Mouse (Mus musculus): ENCODE measurements around the gene Zp3.

Gene Zp3

DNA sequence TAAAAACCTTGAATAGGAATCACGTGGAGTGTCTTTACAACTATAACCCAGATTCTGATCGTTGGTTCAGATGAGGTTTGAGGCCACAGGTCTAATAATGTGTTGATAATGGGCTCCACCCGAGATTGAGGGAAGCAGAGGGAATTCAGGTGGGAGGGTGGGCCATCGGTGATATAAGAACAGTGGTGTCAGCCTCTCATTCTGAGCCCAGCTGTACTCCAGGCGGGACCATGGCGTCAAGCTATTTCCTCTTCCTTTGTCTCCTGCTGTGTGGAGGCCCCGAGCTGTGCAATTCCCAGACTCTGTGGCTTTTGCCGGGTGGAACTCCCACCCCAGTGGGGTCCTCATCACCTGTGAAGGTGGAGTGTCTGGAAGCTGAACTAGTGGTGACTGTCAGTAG is at the start of gene Zp3:
TSS of gene Zp3 (plus strand) at position 196 of the 400 bp plus-strand sequence.
- no peak for DNase-seq (ENCODE audit: low spot score in 2 of 2)

DNA sequence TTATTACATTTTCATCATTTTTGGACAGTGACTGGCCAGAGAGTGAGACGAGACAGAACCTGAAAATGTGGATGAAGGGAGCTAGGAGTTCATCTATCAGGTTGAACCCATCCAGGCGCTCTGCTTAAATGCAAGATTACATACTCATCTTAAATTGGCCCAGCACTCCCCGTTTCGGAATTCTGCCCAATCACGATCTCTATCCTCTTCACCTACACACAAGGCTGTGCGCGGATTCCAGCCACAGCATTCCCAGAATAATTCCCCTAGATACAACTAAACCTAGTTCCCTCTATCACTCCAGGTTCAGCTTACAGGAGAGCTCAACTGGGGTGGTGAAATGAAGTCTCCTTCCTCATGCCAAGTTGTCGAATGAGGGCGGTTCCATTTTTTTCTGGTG is 48.4 kb upstream of the Zp3 start:
- no peak for DNase-seq (ENCODE audit: low spot score in 2 of 2)

DNA sequence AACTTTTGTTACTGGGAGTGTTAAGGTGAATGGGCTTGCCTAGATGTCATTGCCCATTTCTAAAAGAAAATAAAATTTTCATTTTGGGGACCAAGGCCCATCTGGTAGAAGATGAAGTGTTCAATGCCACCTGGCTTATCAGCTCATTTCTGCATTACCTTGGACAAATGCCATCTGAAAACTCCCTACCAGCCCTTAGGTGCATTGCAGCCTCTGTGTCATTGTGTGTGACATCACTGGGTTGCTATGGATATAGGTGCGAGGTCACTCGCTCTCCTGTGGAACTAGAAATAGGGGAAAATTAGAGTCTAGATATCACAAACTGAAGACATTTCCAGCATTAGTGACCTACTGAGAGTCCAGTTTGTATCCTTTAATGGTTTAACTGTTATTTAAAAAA is 47.5 kb upstream of the Zp3 start:
- DNase-seq (ENCODE audit: low spot score in 2 of 2) = no peak

DNA sequence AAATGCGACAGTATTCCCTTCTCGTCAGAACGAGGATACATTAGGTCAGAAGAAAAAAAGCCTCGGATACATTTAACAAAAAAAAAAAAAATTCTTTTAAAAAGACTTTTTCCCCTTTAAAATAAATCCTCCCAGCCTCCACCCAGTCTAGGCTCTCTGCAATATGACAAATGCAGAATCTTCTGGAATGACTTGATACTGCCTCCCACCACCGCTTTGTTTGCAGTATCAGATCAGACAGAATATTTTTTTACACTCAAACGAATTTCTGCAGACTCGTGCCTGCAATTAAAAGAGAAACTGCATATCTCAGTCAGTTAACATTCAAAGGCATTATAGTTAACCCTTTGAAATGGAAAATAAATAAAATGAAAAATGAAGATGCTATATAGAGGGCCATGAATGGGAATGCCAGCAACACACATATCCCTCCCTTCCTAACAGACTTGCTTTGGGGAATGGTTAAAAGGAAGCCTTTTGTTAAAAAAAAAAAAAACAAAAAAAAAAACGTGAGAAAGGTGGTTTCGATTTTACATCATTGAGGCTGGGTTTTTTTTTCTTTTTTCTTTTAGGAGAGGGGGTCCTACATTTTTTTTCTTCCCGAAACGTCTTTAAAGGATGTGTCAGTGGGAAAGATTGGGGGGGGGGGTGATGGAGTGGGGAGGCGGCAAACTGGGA is 46.5 kb upstream of the Zp3 start:
- DNase-seq (ENCODE audit: low spot score in 2 of 2) = no peak

DNA sequence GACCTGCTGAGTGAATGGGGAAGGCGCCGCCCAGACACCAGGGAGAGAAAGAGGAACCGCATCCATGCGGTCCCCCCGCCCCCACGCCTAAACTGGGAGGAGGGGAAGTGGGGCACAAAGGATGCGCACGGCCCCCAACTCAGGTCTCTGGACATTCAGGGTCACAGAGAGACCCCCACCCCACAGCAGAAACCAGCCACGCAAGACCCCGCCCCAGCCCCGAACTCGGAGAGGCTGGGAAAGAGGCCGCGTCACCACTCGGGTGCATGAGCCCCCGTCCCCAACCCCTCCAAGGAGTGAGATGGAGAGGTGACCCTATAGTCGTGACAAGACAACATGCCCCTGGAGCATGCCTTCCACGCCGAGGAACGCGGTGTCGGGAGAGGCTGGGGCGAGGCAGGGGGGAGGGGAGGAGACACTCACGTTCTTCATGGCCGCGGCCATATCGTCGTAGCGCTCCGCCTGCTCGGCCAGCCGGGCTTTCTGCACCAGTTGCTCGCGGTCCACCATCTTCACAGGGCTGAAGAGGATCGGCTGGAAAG is 45.9 kb upstream of the Zp3 start:
- peak; percentile 58 to 73 for DNase-seq (ENCODE audit: low spot score in 2 of 2)

DNA sequence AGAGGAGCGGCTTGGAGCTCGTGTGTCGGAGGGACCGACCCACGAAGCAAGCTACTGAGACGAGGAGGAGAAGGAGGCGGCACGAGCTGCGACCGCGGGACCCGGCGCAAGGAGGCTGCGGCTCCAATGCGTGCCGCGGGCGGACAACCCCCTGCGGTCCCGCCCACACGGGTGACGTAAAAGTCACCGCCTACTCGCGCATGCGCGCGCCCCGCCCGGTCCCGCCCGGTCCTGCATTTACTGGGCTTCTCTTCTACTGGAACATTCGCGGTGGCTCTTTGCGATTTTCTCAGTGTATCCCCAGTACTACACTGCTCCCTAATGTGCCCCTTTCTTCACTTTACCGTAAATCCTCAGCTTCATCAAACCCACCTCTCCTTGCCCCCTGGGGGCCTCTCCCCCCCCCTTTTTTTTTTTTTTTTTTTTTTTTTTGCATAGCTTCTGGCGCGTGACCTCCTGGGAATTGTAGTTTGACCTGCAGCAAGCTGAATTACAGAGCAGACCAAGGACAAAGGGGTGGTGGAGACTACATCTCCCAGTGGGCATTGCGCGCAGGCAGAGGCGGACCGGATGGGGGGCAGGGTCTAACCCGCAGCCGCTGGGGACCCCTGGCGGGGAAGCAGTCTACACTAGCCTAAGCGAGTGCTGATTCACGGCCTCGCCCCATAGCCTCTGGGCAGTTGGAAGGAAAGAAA is 45.3 kb upstream of the Zp3 start, which contains the start of gene Ywhag:
TSS of gene Ywhag (minus strand) at position 136 of the 695 bp plus-strand sequence.
- peak; percentile 98 to 99 for DNase-seq (ENCODE audit: low spot score in 2 of 2)

DNA sequence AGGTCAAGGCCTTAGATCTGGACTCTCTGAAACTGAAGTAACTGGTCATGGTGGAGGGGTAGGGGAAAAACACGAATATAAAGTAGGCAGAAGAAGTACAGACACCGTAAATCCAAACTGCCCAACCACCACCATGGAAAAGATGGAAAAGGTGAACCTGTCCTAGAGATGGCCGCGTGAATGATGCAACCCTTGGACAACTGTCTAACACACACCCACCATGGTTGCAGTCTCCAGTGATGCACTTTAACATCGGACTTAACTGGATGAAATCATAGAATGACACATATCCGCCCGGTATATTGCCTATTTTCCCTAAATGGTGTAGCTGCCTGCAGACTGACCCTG is 44.7 kb upstream of the Zp3 start:
- DNase-seq (ENCODE audit: low spot score in 2 of 2) = no peak

DNA sequence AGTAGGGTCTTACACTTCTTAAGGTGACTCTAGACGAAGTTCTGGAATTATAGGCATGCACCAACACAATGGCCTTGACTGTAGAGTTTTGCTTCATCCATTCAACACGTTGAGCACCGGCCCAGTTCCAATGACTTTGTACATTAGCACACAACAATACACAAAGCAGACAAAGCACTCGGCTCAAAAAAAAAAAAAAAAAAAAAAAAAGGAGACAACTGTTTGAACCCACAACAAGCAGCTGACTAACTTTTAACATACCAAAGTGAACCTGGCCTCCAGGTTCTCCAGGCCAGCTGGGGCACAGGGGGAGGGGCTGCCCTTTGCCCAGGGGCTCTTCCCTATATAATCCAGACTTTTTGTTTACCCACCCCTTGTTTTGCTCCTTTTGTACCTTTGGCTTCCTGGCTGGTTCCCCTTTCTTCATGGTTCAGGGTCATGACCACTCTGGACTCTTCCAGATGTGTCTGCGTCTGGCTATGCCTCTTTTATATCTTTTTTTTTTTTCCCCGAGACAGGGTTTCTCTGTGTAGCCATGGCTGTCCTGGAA is 44.2 kb upstream of the Zp3 start:
- DNase-seq (ENCODE audit: low spot score in 2 of 2) = no peak

DNA sequence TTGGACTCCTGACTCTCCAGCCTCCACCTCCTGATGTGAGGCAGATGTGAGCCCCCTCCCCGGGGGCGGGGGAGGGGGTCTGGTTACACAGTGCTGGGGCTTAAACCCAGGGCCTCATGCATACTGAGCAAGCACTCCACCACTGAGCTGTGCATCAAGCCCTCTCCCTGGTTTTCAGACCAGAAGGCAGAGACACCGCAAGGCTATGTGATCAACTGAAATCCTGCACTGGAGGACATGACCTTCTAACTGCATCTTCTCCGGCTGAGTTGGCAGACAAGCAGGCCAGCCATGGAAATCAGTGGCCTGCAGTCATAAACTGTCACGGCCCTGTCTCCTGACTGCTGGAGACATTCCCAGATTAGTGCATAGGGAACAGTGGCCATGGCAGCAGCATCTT is 39.3 kb upstream of the Zp3 start:
- no peak for DNase-seq (ENCODE audit: low spot score in 2 of 2)

DNA sequence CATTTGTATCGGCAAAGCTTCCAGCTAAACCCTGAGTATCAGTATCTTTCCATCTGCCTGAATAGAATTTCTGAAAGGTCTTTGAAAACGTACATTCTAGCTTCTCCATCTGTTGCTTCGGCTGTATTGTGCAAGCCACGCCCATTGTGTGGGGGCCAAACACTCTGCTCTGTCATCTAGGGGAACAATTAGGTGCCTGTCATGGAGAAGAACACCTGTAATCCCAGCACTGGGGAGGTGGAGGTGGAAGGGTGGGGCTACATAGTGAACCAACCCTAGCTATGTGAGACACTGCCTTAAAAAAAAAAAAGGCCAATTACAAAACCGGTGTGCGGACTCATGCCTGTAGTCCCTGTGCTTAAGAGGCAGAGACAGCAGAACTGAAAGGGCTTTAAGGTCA is 37.2 kb upstream of the Zp3 start:
- DNase-seq (ENCODE audit: low spot score in 2 of 2) = no peak

DNA sequence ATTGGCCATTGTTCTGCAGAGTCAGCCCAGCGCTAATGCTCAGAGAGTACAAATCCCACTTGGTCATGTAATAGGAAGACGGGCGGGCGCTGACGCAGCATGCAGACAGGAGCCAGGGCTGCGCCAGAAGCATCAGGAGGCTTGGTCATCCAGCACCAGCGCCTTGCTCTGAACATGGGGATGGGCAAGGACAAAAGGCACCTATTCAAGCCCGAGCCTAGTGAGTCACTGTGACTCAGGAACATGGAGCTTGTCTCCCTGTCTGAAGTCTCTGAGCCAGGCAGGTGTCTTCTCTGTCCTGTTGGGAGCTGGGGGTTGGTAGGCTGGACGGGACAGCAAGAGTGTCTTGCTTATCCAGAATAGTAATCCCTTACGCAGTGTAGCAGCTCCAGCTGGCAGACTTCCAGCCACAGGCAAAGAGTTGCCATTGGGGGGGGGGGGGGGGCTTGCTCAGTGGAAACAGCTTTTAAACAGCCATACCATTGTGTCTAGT is 33.9 kb upstream of the Zp3 start:
- no peak for DNase-seq (ENCODE audit: low spot score in 2 of 2)

DNA sequence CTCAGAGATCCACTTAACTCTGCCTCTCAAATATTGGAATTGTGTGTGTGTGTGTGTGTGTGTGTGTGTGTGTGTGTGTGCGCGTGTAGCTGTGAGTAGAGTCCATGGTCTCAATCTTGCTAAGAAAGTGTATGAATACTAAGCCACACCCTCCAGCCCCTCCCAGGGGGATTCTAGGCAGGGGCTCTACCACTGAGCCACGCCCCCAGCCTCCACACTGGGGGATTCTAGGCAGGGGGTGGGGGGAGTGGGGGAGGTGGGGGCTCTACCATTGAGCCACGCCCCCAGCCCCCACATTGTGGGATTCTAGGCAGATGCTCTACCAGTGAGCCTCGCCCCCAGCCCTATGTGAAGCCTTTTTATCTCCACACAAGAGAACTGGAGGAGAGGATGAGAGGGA is 33.3 kb upstream of the Zp3 start:
- no peak for DNase-seq (ENCODE audit: low spot score in 2 of 2)

DNA sequence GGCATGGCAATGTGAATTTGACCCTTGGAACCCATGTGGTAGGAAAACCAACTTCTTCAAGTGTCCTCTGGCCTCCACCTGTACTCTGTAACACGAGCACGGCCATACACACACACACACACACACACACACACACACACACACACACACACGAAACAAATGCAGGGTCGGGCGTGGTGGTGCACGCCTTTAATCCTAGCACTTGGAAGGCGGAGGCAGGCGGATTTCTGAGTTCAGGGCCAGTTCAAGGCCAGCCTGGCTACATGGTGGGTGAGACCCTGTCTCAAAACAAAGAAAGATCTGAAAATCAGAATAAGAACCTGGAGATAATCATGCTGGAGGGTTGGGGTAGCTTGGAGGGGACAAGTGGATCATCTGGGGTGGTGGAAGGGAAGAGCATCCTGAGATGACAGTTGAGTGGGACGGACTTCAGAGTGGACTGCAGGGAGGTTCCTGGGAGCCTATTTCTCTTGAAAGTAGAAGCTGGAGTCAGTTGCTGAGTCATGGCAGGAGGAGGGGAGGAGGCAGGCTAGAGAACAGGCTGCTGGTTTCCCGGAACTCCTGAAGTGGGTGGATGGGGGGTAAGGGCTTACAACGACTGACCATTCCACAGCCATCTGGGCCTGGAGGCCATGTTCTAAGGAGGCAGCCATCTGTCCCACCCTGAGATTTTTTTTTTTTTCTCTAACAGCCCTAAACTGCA is 29.0 kb upstream of the Zp3 start:
- no peak for DNase-seq (ENCODE audit: low spot score in 2 of 2)

DNA sequence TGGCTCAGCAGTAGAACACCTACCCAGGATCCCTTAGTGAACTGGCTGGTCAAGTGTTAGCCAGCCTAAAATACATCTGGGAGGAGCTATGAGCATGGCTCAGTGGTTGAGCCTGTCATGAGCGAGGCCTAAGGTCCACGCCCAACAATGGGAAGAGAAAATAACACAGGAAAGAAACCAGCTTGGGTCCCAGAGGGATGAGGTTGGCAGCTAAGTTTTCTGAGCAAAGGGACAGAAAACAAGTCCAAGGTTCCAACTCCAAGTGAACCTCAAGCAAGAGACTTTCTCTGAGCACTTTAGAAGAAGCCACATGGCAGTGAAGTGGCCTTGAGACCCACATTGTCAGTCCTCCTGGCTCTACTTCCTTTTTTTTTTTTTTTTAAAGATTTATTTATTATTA is 28.2 kb upstream of the Zp3 start:
- no peak for DNase-seq (ENCODE audit: low spot score in 2 of 2)

DNA sequence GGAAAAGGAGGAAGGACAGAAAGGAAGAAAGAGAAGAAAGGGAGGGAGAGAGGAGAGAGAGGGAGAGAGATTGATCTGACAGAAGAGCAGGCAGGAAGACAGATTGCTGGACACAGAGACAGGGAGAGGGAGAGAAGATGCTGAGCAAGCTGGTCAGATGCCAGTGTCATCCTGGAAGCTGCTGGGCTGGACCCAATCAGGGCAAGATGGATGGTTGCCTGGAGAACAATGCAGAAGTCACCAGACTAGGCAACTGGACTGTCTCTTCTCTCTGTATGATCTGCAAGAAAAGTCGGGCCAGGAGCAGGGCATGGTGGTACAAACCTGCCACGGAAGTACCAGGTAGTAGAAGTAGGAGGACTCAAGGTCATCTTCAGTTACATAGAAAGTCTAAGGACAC is 27.1 kb upstream of the Zp3 start:
- DNase-seq (ENCODE audit: low spot score in 2 of 2) = no peak

DNA sequence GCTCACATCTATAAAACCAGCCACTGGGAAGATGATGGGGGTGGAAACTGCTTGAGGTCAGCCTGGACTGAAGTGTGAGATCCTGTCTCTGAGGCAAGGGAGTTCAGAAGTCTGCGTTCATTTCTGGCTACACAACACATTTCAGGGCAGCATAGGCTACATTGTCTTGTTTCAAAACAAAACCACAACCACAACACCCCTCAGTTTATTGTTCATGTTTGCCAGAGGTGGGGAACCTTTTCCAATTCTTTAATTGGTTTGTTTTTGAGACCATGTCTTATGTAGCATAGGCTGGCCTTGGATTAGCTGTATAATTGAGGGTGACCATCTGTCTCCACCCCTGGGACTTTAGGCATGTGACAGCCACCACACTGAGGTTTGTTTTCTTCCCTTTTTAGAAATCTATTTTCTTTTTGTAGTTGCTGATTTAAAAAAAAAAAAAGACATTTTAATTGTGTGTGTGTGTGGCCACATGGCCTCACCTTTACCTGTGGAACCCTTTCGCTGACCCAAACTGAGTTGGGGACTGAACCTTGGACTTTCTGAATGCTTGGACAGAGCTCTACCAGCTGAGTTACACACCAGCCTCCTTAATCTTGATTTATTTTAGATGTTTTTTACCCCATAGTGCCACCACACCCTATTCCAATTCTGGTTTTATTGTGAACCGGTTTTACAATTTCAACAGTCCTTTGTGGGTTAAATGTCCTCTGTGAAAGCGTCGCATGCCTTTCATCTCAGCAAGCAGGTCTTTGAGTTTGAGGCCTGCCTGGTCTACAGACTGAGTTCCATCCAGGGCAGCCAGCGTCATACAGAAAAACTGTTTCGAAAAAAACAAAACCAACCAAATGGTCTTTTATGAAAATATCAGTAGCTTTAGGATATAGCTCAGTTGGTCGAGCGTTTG is 23.3 kb upstream of the Zp3 start:
- DNase-seq (ENCODE audit: low spot score in 2 of 2) = no peak

DNA sequence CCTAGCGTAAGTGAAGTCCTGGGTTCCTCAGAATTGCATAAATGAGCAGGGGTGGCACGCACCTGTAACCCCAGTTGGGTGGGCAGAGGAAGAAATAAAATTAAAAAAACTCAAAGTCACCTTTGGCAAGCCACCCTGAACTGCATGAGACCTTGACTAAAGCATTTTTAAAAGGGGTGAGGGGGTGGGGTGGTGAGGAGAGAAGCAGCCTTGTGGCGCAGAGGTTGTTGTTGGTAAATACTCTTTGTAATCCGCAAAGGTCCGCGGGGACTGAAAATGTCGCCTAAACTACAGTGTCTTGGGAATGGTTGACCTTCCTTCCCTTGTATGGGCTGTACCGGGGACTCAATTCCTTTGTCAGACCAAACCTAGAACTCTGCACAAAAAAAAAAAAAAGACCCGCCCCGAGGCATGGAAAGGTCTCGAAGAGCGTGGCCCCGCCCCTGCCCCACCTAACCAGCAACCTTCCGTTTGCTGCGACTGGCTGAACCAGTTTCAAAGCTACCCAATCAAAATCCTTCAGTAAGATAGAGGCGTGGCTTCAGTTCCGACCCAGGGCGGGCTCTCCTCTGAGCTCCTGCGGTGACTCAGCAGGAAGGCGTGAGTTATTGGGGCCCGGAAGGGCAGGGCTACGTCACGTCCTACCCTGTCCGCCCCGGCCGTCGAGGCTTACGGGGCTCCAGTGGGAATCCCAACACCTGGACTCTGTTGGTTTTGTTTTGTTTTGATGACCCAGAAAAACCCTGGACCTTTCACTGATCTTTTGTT is 22.5 kb upstream of the Zp3 start:
- peak; percentile 91 to 96 for DNase-seq (ENCODE audit: low spot score in 2 of 2)

DNA sequence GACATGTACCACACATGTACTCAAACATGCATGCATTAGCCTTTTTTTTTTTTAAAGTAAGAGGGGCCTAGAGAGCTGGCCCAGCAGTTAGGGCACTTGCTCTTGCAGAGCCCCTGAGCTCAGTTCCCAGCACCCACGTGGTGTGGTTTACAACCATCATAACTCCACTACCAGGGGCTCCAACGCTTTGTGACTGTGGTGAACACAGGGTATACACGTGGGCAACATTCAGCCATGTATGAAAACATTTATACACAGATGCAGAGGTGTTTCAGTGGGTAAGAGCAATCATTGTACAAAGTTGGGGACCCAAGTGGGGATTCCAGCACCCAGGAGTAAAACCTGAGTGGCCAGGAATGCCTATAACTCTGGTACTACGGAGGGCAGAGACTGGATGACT is 21.5 kb upstream of the Zp3 start:
- DNase-seq (ENCODE audit: low spot score in 2 of 2) = no peak

DNA sequence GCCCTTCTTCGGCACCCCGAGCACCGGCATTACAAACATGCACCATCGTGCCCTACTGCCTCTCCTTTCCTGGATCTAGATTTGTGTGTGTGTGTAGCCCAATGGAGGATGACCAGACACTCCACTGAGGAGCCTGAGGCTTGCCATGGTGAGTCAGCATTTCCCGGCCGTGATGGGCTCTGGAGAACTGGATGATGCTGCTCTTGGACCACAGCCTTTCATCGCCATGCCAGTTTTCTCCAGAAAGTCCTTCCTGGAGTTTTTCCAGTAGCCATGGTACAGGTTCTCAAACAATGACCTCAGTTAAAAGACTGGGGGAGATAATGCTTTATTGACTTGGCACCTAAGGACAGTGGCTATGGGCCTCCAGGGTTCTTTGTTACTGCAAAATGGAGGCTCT is 20.0 kb upstream of the Zp3 start:
- DNase-seq (ENCODE audit: low spot score in 2 of 2) = no peak

DNA sequence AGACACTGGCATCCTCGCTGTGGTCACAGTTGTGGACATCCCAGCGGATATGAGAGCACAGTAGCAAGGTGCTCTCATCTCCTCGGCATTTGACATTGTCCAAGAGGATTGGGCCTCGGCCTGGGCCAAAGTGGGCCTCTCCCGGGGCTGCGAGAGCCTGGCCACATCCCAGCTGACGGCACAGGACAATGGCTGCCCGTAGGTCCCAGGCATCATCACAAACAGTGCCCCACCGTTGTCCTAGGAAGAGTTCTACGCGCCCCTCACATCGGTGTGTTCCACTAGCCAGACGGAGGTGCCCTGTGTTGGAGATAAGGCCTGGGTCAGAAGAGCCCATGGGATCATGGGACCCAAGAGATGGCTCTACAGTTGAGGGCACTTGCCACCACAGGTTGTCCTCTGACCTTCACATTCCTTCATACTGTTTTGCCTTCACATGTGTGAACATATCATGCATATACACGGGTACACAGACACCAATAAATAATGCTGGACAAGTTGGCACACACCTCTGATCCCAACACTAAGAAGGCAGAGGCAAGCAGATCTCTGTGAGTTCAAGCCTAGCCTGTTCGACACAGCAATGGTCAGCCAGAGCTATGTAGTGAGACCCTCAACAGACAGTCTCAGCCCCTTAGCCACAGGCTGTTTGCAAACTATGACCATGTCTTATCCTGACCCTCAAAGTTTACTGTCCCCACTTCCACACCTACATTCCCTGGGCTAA is 18.8 kb upstream of the Zp3 start:
- no peak for DNase-seq (ENCODE audit: low spot score in 2 of 2)

Measured in thymus, postnatal 10 days (tissue).